Mouse (Mus musculus): Measurements from ENCODE around the gene Nup210.

GRCm38 (mm10) chr6:90974279-90974678 is 142.3 kb downstream of the Nup210 start:
- TF ChIP-seq POLR2A (IDR thresholded peaks at IDR 0.05; ENCODE audit: low read depth, low read length), result no peak
- TF ChIP-seq CTCF (IDR thresholded peaks at IDR 0.05; ENCODE audit: extremely low read depth, insufficient read length, insufficient replicate concordance, low read depth, low read length), result no peak

All from small intestine, adult 2 months (tissue).